Mouse (Mus musculus) liver, embryonic 12.5 days (tissue): Measurements from ENCODE around the gene Dstn. TPM values are rescaled to one million over a fixed set of nuclear protein-coding genes. Genes with fewer than 3 reads are reported as not detected.

Experiments
- ATAC-seq: fragments of 200-750 bp; cut with Nextera tagmentation; 2 replicates; pipeline ENCODE4 v1.8.0; 2017; ENCODE audit warnings: moderate number of reproducible peaks, mild to moderate bottlenecking, moderate library complexity
- H3K27ac ChIP-seq: fragments of 300-500 bp; sonication (generic); 2 replicates; pipeline ENCODE4 v1.5.1; 2016; ENCODE audit warnings: mild to moderate bottlenecking
- H3K27me3 ChIP-seq: fragments of 300-500 bp; sonication (generic); replicated peaks from 2 replicates; pipeline ENCODE4 v1.6.1; 2016; ENCODE audit warnings: mild to moderate bottlenecking, moderate library complexity
- H3K36me3 ChIP-seq: fragments of 300-500 bp; sonication (generic); 2 replicates; pipeline ENCODE4 v1.6.1; 2016; ENCODE audit warnings: mild to moderate bottlenecking, moderate library complexity
- H3K4me1 ChIP-seq: fragments of 300-500 bp; sonication (generic); 2 replicates; pipeline ENCODE4 v1.6.1; 2016
- H3K4me2 ChIP-seq: fragments of 300-500 bp; sonication (generic); 2 replicates; pipeline ENCODE4 v1.6.1; 2016; ENCODE audit warnings: mild to moderate bottlenecking, moderate library complexity
- H3K4me3 ChIP-seq: fragments of 300-500 bp; sonication (generic); 2 replicates; pipeline ENCODE4 v1.5.1; 2016; ENCODE audit warnings: mild to moderate bottlenecking, moderate library complexity
- H3K9ac ChIP-seq: fragments of 300-500 bp; sonication (generic); 2 replicates; pipeline ENCODE4 v1.6.1; 2016; ENCODE audit warnings: mild to moderate bottlenecking, moderate library complexity
- H3K9me3 ChIP-seq: fragments of 300-500 bp; sonication (generic); replicated peaks from 2 replicates; pipeline ENCODE4 v1.6.1; 2016; ENCODE audit warnings: mild to moderate bottlenecking, moderate library complexity
- WGBS: fragments of 180-500 bp; shearing (Covaris S2); methylation state at CpG from one replicate; pipeline ENCODE4 v1.1.7; 2016; ENCODE audit not compliant: insufficient replicate concordance; 5-methylcytosine and 5-hydroxymethylcytosine counted together
- polyA plus RNA-seq: library from polyadenylated mRNA; unstranded; fragments of >200 nt; fragmentation: Nextera tagmentation; extraction: Ambion mirVana; gene quantifications from 2 replicates; pipeline ENCODE4 v1.2.1, GENCODE M21; 2016

Gene Dstn
- polyA plus RNA-seq, 1 experiment from 2014 or later: 136 TPM

DNA sequence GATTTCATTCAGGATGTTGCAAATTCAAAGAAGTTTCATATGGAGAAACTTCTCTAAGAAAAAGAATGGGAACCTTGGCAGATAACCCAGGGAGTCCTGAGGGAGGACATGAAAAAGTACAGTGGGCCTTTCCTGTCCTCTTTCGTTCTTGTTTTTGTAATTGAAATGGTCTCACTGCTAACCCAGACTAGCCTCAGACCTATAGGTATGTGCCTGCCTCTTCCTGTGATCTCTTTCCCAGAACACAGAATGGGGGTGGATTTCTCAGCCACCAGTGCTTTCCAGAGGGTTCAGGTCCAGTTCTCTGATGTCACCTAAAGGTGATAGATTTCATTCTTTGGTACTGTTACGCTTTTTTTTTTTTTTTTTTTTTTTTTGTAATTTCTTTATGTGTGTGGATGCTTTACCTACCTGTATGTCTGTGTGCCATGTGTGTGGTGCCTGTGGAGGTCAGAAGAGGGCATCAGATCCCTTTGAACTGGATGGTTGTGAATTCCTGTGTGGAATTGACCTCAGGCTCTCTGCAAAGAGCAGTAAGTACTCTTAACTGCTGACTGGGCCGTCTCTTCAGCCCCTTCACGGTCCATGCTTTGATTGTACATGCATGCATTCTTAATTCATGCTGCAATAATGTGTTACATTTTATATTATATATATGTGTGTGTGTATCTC, 3.8 kb downstream of the Dstn start:
- H3K9me3 ChIP-seq: no peaks in the 10 kb centered on the region
- H3K4me3 ChIP-seq: no peak overlapping the region
- H3K9ac ChIP-seq: no peak overlapping the region
- H3K4me1 ChIP-seq: peaks cover 66% of the 10 kb centered on the region
- no peaks in the 10 kb centered on the region for H3K36me3 ChIP-seq
- no peak overlapping the region for H3K27ac ChIP-seq
- H3K27me3 ChIP-seq: no peaks in the 10 kb centered on the region
- no peak overlapping the region for H3K4me2 ChIP-seq
- ATAC-seq: no peak
- 76% methylated on average over 4 of the region's 4 CpGs for WGBS

DNA sequence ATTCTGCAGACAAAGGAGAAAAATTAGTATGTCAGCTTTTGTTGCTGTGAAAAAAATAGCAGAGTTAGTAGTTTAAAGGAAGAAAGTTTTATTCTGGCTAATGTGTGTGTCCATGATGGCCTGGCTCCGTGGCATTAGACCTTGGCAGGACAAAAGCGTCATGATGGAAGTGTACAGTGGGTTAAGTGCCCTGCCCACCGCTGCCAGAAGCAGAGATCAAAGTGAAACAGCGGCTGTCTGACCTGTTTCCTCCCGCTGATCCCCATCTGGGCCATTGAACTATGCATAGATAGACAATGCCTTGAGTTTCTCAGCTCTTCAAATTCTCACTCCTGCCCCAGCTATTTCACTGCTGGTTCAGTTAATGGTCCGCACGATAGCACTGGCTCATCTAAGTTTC, 9.0 kb downstream of the Dstn start:
- Histone ChIP-seq H3K27ac (no peak overlapping the region), H3K4me2 (no peak overlapping the region), H3K4me3 (no peak overlapping the region), H3K36me3 (no peaks in the 10 kb centered on the region), H3K9me3 (no peaks in the 10 kb centered on the region), H3K27me3 (no peaks in the 10 kb centered on the region), H3K4me1 (peaks cover 52% of the 10 kb centered on the region), H3K9ac (no peak overlapping the region)
- no peak for ATAC-seq
- WGBS: 59% methylated on average over 7 of the region's 7 CpGs

DNA sequence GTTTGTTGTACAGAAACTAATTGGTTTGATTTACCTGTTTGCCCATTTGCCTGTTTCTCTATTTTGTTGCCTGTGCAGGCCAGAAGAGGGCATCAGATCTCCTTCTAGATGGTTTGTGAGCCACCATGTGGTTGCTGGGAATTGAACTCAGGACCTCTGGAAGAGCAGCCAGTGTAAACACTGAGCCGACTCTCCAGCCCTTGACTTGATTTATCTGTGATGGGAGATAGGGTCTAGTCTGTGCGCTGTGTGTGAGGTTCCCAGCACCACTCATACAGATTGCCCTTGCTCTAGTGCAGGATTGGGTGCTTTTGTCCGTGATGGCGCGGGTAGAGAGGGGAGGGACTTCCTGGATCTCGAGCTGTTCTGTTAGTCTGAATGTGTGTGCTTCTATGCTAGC, 10.7 kb downstream of the Dstn start:
- peaks cover 49% of the 10 kb centered on the region for H3K4me1 ChIP-seq
- H3K27ac ChIP-seq: no peak overlapping the region
- no peak; the same call in 1 of the 2 replicates for ATAC-seq
- H3K4me3 ChIP-seq: no peak overlapping the region
- no peaks in the 10 kb centered on the region for H3K36me3 ChIP-seq
- H3K27me3 ChIP-seq: no peaks in the 10 kb centered on the region
- no peak overlapping the region for H3K4me2 ChIP-seq
- H3K9me3 ChIP-seq: no peaks in the 10 kb centered on the region
- no peak overlapping the region for H3K9ac ChIP-seq
- 76% methylated on average over 6 of the region's 6 CpGs for WGBS

DNA sequence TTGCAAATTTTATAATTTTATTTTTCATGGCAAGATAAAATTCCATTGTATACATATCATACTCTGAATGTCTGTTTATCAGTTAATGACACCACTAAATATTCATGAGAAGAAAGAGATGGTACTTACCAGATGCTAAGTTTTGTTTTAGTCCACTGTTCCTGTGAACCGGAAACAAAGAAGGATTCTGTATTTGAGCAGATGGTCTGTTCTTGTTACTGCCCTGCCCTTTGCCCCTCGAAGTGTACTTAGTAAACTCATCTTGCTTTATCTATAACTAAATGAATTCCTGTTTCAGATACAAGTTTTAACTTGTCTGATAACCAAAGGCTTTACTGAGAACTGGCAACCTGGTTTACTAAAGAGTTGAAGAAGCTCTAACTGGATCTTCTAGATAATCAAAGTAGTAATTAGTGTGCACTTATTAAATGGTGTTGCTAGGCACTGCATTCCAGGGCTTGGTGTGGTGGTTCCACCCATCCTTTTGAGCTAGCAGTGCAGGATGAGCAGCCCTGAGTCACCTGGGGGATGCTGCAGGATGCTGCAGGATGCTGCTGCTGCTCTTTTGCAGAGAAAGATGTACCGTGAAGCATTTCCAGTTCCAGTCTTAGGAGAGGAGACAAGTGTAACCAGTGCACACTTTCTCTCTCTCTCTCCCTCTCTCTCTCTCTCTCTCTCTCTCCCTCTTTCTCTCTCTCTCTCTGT, 14.6 kb downstream of the Dstn start:
- no peaks in the 10 kb centered on the region for H3K27me3 ChIP-seq
- peaks cover 41% of the 10 kb centered on the region for H3K4me1 ChIP-seq
- peaks cover 8% of the 10 kb centered on the region; the same call in 1 of the 2 replicates for H3K36me3 ChIP-seq
- no peak overlapping the region for H3K4me2 ChIP-seq
- no peak overlapping the region for H3K4me3 ChIP-seq
- no peaks in the 10 kb centered on the region for H3K9me3 ChIP-seq
- ATAC-seq: no peak
- no peak overlapping the region for H3K9ac ChIP-seq
- H3K27ac ChIP-seq: 0 out of 2 replicates have a peak overlapping the region, but pooled peaks have one; percentile 5
- 52% methylated on average over 3 of the region's 3 CpGs for WGBS

DNA sequence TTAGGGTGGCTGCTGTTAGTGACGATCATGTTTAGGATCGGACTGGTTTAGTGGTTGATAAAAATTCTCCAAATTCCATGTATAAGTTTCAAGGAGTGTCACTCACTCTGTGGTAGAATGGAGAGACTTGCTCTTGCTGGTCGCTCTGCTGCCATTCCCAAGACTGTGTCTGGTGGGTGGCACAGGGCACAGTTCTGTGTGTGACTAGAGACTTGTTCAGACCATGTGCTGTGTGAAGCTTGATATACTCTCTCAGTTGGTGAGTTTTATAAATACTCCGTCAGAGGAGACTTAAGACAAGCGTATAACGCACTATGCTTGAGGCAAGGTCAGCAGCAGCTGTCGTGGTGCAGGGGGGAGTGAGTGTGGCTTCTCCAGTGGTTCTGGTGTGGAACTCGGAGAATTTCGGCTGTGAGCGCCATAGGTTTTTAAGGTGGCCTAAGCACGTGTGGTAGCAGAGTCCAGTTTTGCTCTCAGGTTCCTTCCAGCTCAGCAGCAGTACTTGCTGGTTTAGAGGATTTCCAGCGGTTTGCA, 17.3 kb downstream of the Dstn start:
- peaks cover 33% of the 10 kb centered on the region for H3K4me1 ChIP-seq

DNA sequence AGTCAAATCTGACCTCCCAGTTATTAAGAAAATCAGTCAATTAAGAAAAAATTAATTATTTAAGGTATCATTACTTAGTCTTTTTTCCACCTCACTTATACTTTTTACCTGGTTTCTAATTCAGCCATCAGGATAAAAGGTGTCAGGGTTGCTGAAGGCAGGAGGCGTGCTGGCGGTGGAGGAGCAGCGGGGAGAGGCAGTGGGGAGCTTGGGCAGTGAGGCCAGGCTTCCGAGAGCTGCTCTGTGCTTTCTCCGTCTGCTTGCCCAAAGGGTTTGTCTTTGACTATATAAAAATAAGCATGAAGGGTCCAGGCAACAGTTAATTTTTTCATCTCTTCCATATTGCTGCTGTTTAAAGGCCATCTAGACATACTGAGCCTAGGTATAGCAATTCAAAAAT, 18.4 kb downstream of the Dstn start:
- no peak for ATAC-seq
- Histone ChIP-seq H3K9ac (no peak overlapping the region), H3K4me1 (peaks cover 27% of the 10 kb centered on the region), H3K27ac (no peak overlapping the region), H3K27me3 (no peaks in the 10 kb centered on the region), H3K4me2 (no peak overlapping the region), H3K36me3 (peaks cover 10% of the 10 kb centered on the region), H3K9me3 (no peaks in the 10 kb centered on the region), H3K4me3 (no peak overlapping the region)
- WGBS: 88% methylated on average over 5 of the region's 5 CpGs

More for the DNA sequence above, 17.3 kb downstream of the Dstn start:
- Histone ChIP-seq H3K27me3 (no peaks in the 10 kb centered on the region), H3K9me3 (no peaks in the 10 kb centered on the region), H3K4me2 (no peak overlapping the region), H3K36me3 (peaks cover 8% of the 10 kb centered on the region; the same call in 1 of the 2 replicates), H3K4me3 (no peak overlapping the region), H3K27ac (no peak overlapping the region), H3K9ac (no peak overlapping the region)
- ATAC-seq: no peak
- WGBS: 84% methylated on average over 12 of the region's 12 CpGs

DNA sequence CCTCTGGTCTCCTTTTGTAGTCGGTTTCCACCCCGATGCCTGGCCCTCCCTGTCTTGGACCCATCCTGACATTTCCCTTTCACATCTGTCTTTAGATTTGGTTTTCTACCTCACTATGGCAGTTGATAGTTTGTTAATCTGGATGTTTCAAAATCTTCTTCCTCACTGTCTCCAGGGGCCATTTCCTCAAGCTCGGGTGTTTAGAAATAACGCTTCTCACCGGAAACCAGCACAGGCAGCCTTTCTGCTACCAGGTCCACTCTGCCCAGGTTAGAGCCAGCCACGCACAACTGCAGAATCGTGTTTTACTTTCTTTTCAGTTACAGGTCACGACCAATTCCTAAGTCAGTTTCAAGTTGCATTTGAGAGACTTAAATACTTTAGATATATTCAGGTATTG, 19.3 kb downstream of the Dstn start:
- 67% methylated on average over 8 of the region's 8 CpGs for WGBS
- Histone ChIP-seq H3K27ac (no peak overlapping the region), H3K4me2 (no peak overlapping the region), H3K4me1 (peaks cover 20% of the 10 kb centered on the region), H3K27me3 (no peaks in the 10 kb centered on the region), H3K9ac (no peak overlapping the region), H3K4me3 (no peak overlapping the region), H3K9me3 (no peaks in the 10 kb centered on the region), H3K36me3 (peaks cover 19% of the 10 kb centered on the region)
- ATAC-seq: no peak

DNA sequence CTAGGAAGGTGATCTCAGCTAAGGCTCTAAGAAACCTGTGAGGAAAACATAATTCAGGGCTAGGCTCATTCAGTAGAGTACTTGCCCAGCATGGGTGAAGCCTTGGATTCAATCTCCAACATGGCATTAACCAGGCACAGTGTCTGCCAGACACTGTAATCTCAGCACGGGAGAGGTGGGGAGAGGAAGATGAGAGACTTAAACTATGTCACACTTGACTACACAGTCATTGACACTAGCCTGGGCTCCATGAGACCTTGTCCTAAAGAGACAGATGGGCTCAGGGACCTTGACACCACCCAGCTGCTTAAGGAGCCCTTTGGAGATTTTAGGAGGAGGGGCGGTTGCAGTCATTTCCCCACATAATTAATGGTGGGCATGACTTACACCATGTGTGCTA, 22.7 kb downstream of the Dstn start:
- Histone ChIP-seq H3K4me2 (no peak overlapping the region), H3K27me3 (no peaks in the 10 kb centered on the region), H3K9me3 (no peaks in the 10 kb centered on the region), H3K4me3 (no peak overlapping the region), H3K36me3 (peaks cover 48% of the 10 kb centered on the region), H3K4me1 (no peaks in the 10 kb centered on the region), H3K27ac (no peak overlapping the region), H3K9ac (no peak overlapping the region)
- WGBS: 86% methylated on average over 2 of the region's 2 CpGs
- no peak for ATAC-seq

DNA sequence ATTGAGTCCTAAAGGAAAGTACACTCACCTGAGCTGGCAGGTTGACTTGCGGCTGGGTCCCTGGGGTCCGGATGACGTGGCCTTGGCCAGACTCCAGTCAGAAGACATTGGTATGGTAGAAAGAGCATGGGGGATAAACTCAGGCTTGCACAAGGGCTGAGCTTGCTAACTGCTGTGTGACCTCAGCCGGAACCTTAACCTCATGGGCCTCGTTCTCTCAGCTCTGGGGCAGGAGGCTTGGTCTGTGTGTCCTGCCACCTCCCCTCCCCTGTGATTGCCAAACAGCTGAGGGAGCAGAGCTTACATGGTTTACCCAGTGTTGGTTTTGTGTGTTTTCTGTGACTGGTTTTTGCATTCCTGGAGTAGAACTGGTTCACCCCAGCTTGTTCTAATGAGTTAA, 25.3 kb downstream of the Dstn start:
- Histone ChIP-seq H3K36me3 (peaks cover 65% of the 10 kb centered on the region), H3K9ac (no peak overlapping the region), H3K27me3 (no peaks in the 10 kb centered on the region), H3K4me2 (no peak overlapping the region), H3K27ac (no peak overlapping the region), H3K4me1 (no peaks in the 10 kb centered on the region), H3K4me3 (no peak overlapping the region), H3K9me3 (no peaks in the 10 kb centered on the region)
- 86% methylated on average over 5 of the region's 5 CpGs for WGBS
- ATAC-seq: peak; percentile 57; the same call in 1 of the 2 replicates

DNA sequence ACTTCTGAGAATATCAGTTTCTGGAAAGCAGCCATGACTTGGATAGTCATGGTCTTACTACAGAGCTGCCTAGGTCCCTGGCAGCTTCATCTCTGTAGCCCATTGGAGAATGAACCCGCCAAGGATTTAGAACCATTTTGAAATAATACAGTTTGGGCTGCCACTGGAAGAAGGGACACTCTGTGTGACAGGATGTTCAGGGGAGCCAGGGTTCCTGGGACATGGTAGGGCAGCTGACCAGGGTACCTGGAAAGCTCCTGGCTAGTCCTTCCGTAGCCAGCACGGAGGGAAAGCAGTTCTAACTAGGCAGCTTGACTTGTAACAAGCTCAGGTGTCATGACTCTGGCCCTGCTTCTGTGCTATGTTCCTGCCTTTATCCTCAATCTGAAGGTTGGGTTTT, 29.7 kb downstream of the Dstn start:
- Histone ChIP-seq H3K4me2 (no peak overlapping the region), H3K9me3 (no peaks in the 10 kb centered on the region), H3K4me1 (0 out of 2 replicates have a peak, but pooled peaks cover 4% of the 10 kb centered on the region), H3K4me3 (no peak overlapping the region), H3K27ac (no peak overlapping the region), H3K27me3 (no peaks in the 10 kb centered on the region), H3K9ac (no peak overlapping the region), H3K36me3 (peaks cover 94% of the 10 kb centered on the region)
- ATAC-seq: no peak
- 74% methylated on average over 3 of the region's 3 CpGs for WGBS

DNA sequence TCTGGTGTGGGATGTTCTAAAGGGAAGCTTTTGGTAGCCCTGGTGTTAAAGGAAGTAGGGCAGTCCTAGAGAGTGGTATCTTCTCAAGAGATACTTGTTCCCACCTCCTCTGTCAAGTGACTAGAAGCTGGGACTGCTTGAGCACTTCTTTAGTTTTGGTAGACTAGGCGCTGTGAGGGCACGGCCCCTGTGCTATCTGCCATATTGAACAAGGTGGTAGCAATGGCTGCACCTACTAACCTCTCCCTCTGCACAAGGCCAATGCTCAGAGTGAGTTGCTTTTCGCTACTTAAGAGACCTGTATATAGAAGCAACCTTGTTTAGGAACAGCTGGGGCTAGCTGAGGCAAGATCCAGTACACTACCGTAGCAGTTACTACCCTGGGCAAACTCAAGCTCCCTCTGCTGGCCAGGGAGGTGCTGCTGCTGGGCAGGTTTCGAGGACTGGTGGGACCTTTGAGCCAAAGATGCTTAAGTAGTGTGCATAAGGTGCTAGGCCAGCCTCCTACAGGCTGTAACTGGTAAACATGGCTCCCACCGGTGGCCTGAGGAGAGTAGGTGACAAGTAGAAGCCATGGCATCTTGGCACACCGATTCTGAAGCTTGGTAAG, 30.5 kb downstream of the Dstn start:
- Histone ChIP-seq H3K4me3 (no peak overlapping the region), H3K9me3 (no peaks in the 10 kb centered on the region), H3K4me2 (no peak overlapping the region), H3K4me1 (0 out of 2 replicates have a peak, but pooled peaks cover 7% of the 10 kb centered on the region), H3K9ac (no peak overlapping the region), H3K36me3 (peaks cover 94% of the 10 kb centered on the region), H3K27ac (no peak overlapping the region), H3K27me3 (no peaks in the 10 kb centered on the region)
- 79% methylated on average over 7 of the region's 7 CpGs for WGBS
- ATAC-seq: peak; percentile 31; the same call in 1 of the 2 replicates

DNA sequence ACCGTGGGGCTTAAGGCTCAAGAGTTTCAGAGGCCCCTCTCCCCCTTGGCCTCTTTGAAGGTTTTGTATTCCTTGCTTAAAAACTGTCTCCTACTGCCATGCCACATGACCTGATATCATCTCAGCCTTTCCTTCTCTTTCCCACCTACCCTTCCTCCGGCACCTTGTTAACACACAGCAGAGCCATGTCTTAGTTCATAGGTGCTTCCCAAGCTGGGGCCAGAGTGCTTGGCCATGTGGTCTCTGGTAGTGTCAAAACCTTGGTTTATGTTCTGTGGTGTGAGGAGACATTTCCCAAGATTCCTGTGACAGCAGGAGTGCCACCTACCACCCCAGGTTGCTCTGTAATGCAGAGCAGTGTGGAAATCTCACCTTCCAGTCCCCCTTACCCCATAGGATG, 31.3 kb downstream of the Dstn start:
- Histone ChIP-seq H3K27me3 (no peaks in the 10 kb centered on the region), H3K9ac (no peak overlapping the region), H3K4me2 (no peak overlapping the region), H3K4me3 (no peak overlapping the region), H3K27ac (no peak overlapping the region), H3K9me3 (no peaks in the 10 kb centered on the region), H3K4me1 (0 out of 2 replicates have a peak, but pooled peaks cover 7% of the 10 kb centered on the region), H3K36me3 (peaks cover 96% of the 10 kb centered on the region)
- ATAC-seq: no peak
- WGBS: 77% methylated on average over 2 of the region's 2 CpGs
